Mouse (Mus musculus): Measurements from ENCODE around the gene Gm8279. TPM values are rescaled to one million over a fixed set of nuclear protein-coding genes. Genes with fewer than 3 reads are reported as not detected.

Gm8279 gene
- not detected for polyA plus RNA-seq (2017; shearing (Covaris generic))

DNA sequence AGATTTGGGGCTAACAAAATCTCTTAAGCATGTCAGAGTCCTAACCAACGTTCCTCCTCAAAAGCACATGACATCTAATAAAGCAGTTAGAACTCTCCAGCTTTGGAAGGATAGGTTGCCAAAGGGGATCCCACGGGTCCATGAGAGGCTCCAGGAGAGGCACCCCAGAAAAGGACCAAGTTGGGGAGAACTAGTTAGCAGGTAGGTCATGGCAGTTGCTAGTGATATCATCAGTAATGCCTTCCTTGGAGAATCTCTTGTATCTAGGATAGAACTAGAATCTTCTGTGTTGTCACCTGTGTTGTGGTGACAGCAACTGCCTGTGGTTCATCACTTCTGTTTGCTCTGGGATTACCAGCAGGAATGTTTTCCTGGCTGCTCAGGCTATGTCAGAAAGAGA is at the start of gene Gm8279:
TSS of gene Gm8279 (plus strand) at position 301 of the 400 bp plus-strand sequence.

DNA sequence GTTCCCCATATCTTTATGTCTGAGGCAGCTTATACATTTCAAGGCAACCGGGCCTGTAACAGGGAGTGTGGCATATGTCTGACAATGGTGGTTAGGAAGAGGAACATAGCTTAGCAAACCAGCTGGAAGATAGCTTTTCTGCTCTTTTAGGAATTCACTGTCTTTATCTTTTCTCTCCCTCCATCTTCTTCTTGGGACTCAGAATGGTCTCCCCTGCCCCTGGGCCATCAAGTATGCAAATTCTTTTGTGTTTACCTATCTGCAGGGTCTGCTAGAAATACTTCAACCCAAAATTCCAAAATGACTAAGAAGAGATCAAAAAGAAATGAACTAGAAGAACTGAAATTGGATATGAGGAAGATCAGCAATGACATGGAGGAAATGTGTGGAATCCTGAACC is 32.9 kb downstream of the Gm8279 start, which contains the start of gene Gm3317:
TSS of gene Gm3317 (plus strand) at position 301 of the 400 bp plus-strand sequence.

DNA sequence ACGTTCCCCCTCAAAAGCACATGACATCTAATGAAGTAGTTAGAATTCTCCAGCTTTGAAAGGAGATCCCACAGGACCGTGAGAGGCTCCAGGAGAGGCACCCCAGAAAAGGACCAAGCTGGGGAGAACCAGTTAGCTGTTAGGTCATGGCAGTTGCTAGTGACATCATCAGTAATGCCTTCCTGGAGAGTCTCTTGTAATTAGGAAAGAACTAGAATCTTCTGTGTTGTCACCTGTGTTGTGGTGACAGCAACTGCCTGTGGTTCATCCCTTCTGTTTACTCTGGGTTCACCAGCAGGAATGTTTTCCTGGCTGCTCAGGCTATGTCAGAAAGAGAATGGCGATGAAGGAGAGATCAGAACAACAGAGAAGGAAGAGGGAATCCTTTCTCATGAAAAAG is 54.2 kb downstream of the Gm8279 start, which contains the start of gene Gm8271:
TSS of gene Gm8271 (plus strand) at position 301 of the 400 bp plus-strand sequence.

Other genes with a start within 250 kb of the Gm8279 start
- gene Gm3278, start 239.1 kb upstream of the Gm8279 start, polyA plus RNA-seq (2017; shearing (Covaris generic)) = not detected
- gene Gm8297, start 147.6 kb upstream of the Gm8279 start, polyA plus RNA-seq (2017; shearing (Covaris generic)) = not detected
- not detected for gene Gm3298, start 115.6 kb upstream of the Gm8279 start, polyA plus RNA-seq (2017; shearing (Covaris generic))
- not detected for gene 4930555G01Rik, start 80.9 kb upstream of the Gm8279 start, polyA plus RNA-seq (2017; shearing (Covaris generic))
- gene Gm8281, start 60.5 kb upstream of the Gm8279 start, polyA plus RNA-seq (2017; shearing (Covaris generic)) = not detected
- gene Gm3317, start 33.0 kb downstream of the Gm8279 start, polyA plus RNA-seq (2017; shearing (Covaris generic)) = not detected
- not detected for gene Gm8271, start 54.3 kb downstream of the Gm8279 start, polyA plus RNA-seq (2017; shearing (Covaris generic))
- gene Gm3526, start 129.1 kb downstream of the Gm8279 start, polyA plus RNA-seq (2017; shearing (Covaris generic)) = not detected
- gene Gm3542, start 203.4 kb downstream of the Gm8279 start, polyA plus RNA-seq (2017; shearing (Covaris generic)) = not detected